Mouse (Mus musculus) bone marrow macrophage, adult 2 months (primary cell): ENCODE data around the gene Tmem175.

Experiments
- CTCF ChIP-seq: IDR thresholded peaks from 2 replicates; pipeline ENCODE4 v1.5.1; 2012; ENCODE audit warnings: low read depth, mild to moderate bottlenecking, low read length, moderate library complexity
- POLR2A ChIP-seq: IDR thresholded peaks from 2 replicates; pipeline ENCODE4 v1.6.1; 2012; ENCODE audit warnings: mild to moderate bottlenecking, low read depth, low read length, borderline replicate concordance

- TF ChIP-seq CTCF (no peak), POLR2A (no peak)
Observed at GRCm38 (mm10) chr5:108667370-108667769, 37.8 kb downstream of the Tmem175 start.
